Mouse (Mus musculus): ENCODE data around the gene Il3. TPM values are rescaled to one million over a fixed set of nuclear protein-coding genes. Genes with fewer than 3 reads are reported as not detected.
"Not testable (repeated sequence)": the region's sequence is repeated elsewhere in the genome, so short reads cannot be mapped to it uniquely, and the experiment has no call there.

Gene Il3
- polyA plus RNA-seq, 1 experiment from 2014 or later: not detected

DNA sequence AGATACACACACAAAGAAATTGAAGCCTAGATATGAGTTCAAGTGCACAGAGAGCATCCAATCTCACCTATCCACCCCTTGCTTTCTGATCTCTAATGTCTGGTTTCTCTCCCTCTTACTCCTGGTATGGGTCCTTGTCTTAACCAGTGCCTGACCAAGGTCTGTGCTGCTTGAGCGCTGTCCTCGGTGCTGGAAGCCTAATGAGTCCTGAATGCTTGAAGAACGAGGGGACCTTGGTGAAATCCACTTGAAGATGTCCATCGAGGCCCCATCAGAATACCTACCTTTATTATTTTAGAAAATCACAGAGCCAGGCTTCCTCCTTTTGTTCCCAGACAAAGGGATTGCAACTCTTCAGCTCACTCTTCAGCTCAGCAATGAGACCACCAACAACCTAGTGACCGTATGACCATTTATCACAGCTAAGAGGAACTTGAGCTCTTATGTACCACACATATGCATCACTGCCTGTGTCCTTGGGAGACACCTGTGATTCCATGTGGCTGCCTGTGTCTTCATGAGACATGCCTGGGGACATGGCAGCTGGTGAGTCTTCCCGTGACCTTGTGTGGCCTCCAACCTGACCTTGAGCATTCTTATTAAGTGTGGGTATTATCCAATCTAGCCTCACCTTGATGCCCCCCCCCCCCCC is 36.1 kb upstream of the Il3 start:
- WGBS: 23% methylated on average over 6 of the region's 6 CpGs
- no peak for ATAC-seq

DNA sequence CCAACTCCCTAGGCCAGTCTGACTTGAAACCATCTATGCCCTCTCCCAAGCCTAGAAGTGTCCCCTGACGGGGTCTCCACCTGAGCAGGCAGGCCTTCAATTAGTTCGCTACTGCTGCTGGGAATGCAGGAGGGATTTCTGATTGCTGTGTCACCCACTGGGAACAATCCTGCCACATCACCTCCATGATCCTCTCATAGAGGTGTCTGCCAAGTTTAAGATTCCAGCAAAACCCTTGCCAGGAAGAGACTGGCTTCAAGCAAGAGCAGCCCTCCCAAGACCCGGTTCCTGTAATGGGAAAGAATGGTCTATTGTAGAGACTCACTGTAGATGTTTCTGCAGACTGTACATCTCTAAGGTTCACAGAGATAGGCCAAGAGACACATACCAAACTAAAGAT is 35.5 kb upstream of the Il3 start:
- Histone ChIP-seq H3K27ac (no peak overlapping the region), H3K4me1 (replicated peaks) (peaks cover 4% of the 10 kb centered on the region), H3K4me3 (replicated peaks) (no peak overlapping the region), H3K9me3 (no peaks in the 10 kb centered on the region; the same call in 1 of the 2 replicates), H3K36me3 (no peaks in the 10 kb centered on the region), H3K4me2 (replicated peaks) (no peak overlapping the region), H3K27me3 (replicated peaks) (peaks cover 8% of the 10 kb centered on the region; the same call in 1 of the 2 replicates), H3K9ac (no peak overlapping the region)
- ATAC-seq: no peak
- 91% methylated on average over 3 of the region's 3 CpGs for WGBS

More for the DNA sequence above, 36.1 kb upstream of the Il3 start:
- Histone ChIP-seq H3K4me2 (replicated peaks) (no peak overlapping the region; the same call in 1 of the 2 replicates), H3K4me3 (replicated peaks) (no peak overlapping the region), H3K9me3 (no peaks in the 10 kb centered on the region; the same call in 1 of the 2 replicates), H3K27ac (no peak overlapping the region), H3K27me3 (replicated peaks) (peaks cover 8% of the 10 kb centered on the region; the same call in 1 of the 2 replicates), H3K36me3 (no peaks in the 10 kb centered on the region), H3K4me1 (replicated peaks) (peaks cover 4% of the 10 kb centered on the region), H3K9ac (no peak overlapping the region)

GRCm38 (mm10) chr11:54301994-54302393 is 34.9 kb upstream of the Il3 start:
- Histone ChIP-seq H3K9ac (no peak overlapping the region), H3K9me3 (no peaks in the 10 kb centered on the region; the same call in 1 of the 2 replicates), H3K27ac (no peak overlapping the region), H3K36me3 (no peaks in the 10 kb centered on the region), H3K4me3 (replicated peaks) (no peak overlapping the region), H3K4me2 (replicated peaks) (no peak overlapping the region), H3K27me3 (replicated peaks) (peaks cover 8% of the 10 kb centered on the region; the same call in 1 of the 2 replicates), H3K4me1 (replicated peaks) (peaks cover 4% of the 10 kb centered on the region)
- ATAC-seq: no peak
- WGBS: 86% methylated on average over 8 of the region's 8 CpGs

DNA sequence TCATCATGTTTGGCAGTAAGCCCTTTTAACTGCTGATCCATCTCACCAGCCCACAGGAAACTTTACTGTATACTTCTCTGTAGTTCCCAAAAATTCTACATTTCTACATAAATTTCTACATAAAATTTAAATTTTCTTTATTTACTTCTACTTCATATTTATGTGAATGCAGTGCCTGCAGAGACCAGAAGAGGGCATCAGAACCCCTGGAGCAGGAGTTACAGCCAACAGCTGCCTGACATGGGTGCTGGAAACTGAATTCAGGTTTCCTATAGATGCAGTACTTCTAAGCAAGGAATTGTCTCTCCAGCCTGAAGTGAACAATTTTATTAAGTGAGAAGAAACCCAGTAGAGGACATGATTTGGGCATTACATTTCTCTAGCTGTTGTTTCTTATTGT is 31.7 kb upstream of the Il3 start:
- Histone ChIP-seq H3K27ac (no peak overlapping the region), H3K4me3 (replicated peaks) (no peak overlapping the region), H3K4me2 (replicated peaks) (no peak overlapping the region), H3K4me1 (replicated peaks) (no peaks in the 10 kb centered on the region; the same call in 1 of the 2 replicates), H3K36me3 (no peaks in the 10 kb centered on the region), H3K9me3 (no peaks in the 10 kb centered on the region; the same call in 1 of the 2 replicates), H3K9ac (no peak overlapping the region), H3K27me3 (replicated peaks) (no peaks in the 10 kb centered on the region)
- ATAC-seq: no peak

- H3K4me1 ChIP-seq (replicated peaks); H3K4me3 ChIP-seq (replicated peaks); ATAC-seq; H3K27me3 ChIP-seq (replicated peaks); H3K36me3 ChIP-seq; H3K27ac ChIP-seq; H3K9ac ChIP-seq; H3K9me3 ChIP-seq; H3K4me2 ChIP-seq (replicated peaks): not testable (repeated sequence)
- 93% methylated on average over 2 of the region's 2 CpGs for WGBS
Observed at GRCm38 (mm10) chr11:54297471-54297870, 30.4 kb upstream of the Il3 start.

DNA sequence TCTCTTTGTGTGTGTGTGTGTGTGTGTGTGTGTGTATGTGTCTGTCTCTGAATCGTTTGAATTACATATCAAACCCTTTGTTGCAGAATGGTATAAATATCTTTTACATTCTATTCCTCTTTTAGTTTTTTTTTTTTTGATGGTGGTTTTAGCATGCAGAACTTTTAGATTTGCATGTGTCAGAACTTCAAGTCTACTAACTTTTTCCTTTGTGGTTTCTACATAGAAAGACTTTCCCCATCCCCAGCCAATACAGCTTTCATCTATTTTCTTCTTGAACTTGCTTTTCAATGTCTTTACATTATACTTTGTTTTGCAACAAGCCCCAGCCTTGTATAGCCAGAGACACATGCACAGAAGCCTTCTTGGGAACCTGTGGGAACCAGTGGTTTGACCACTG is 29.7 kb upstream of the Il3 start:
- no peak overlapping the region for H3K4me2 ChIP-seq (replicated peaks)

GRCm38 (mm10) chr11:54295971-54296370 is 28.9 kb upstream of the Il3 start:
- Histone ChIP-seq H3K27ac (no peak overlapping the region), H3K9me3 (no peaks in the 10 kb centered on the region; the same call in 1 of the 2 replicates), H3K27me3 (replicated peaks) (no peaks in the 10 kb centered on the region), H3K9ac (no peak overlapping the region), H3K4me2 (replicated peaks) (no peak overlapping the region), H3K36me3 (no peaks in the 10 kb centered on the region), H3K4me1 (replicated peaks) (no peaks in the 10 kb centered on the region), H3K4me3 (replicated peaks) (no peak overlapping the region)
- ATAC-seq: no peak
- WGBS: 75% methylated on average over 4 of the region's 4 CpGs

More for the DNA sequence above, 29.7 kb upstream of the Il3 start:
- H3K27ac ChIP-seq: no peak overlapping the region
- no peaks in the 10 kb centered on the region for H3K36me3 ChIP-seq
- no peaks in the 10 kb centered on the region for H3K27me3 ChIP-seq (replicated peaks)
- no peak overlapping the region for H3K4me3 ChIP-seq (replicated peaks)
- H3K9me3 ChIP-seq: no peaks in the 10 kb centered on the region; the same call in 1 of the 2 replicates
- no peaks in the 10 kb centered on the region for H3K4me1 ChIP-seq (replicated peaks)
- 100% methylated on average over 1 of the region's 1 CpGs for WGBS
- ATAC-seq: no peak
- no peak overlapping the region for H3K9ac ChIP-seq

DNA sequence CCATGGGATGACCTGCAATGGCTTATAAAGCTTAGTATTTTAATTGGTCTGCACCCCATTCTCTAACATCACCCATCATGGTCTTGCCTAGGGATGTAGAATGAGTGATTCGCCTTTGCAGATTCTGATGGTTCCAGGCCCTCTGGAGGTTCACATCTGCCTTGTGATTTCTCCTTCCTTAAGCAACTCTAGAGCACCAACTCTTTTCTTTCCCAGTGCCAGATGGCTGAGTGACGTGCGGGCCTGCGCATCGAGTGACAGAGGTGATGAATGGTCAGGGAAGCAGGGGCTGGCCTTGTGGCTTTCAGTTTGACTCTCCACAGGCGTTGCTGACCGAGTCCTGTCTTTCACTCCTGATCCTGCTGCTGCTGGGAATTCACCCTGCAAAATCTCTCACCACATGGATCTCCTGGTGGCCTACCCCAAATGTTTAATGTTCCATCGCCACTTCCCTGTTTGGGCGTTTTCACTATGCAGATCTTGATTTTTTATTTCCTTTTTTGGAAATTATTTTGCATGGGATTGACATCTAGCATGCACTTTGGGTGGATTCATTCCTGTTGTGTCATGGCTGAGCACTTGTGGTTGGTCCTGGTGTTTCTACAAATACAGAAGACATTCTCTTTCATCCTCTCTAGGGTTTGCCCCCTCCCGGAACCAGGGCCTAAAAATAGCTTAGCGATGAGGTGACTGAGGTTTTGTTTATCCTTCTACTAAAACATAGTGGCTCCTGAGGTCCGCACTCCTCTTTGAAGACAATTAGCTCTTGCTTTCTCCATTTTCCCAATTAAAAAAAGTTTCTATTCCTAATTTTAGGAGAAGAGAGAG is 27.1 kb upstream of the Il3 start:
- no peak overlapping the region for H3K4me3 ChIP-seq (replicated peaks)
- H3K9me3 ChIP-seq: no peaks in the 10 kb centered on the region; the same call in 1 of the 2 replicates
- no peak for ATAC-seq

DNA sequence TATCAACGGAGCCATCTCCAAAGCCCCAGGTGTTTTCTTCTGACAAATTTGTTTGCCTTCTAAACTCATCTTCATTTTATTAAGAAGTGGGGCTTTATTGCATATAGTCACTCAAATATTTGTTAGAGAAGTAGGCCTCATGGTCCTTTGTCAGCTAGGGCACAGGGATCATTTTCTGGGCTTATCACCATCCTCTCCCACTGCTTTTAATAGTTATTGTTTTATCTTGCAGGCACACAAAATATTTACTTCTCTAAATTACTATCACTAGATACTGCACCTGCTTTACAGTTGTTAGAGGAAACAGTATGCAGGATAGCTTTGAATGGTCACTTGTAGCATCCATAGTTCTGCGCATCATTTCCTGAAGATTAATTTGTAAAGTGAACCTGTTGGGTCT is 25.1 kb upstream of the Il3 start:
- no peak for ATAC-seq
- WGBS: 72% methylated on average over 2 of the region's 2 CpGs

More for the DNA sequence above, 27.1 kb upstream of the Il3 start:
- no peaks in the 10 kb centered on the region for H3K4me1 ChIP-seq (replicated peaks)
- H3K4me2 ChIP-seq (replicated peaks): no peak overlapping the region
- no peaks in the 10 kb centered on the region for H3K27me3 ChIP-seq (replicated peaks)
- WGBS: 52% methylated on average over 12 of the region's 12 CpGs
- no peak overlapping the region for H3K9ac ChIP-seq
- H3K27ac ChIP-seq: no peak overlapping the region
- no peaks in the 10 kb centered on the region for H3K36me3 ChIP-seq

GRCm38 (mm10) chr11:54287821-54288453 is 20.9 kb upstream of the Il3 start:
- ATAC-seq: no peak
- no peaks in the 10 kb centered on the region for H3K9me3 ChIP-seq
- no peak overlapping the region for H3K27ac ChIP-seq
- H3K9ac ChIP-seq: no peak overlapping the region
- H3K4me3 ChIP-seq (replicated peaks): no peak overlapping the region
- H3K4me1 ChIP-seq (replicated peaks): no peaks in the 10 kb centered on the region
- H3K36me3 ChIP-seq: no peaks in the 10 kb centered on the region
- H3K4me2 ChIP-seq (replicated peaks): no peak overlapping the region
- no peaks in the 10 kb centered on the region for H3K27me3 ChIP-seq (replicated peaks)
- 81% methylated on average over 8 of the region's 8 CpGs for WGBS

More for the DNA sequence above, 25.1 kb upstream of the Il3 start:
- Histone ChIP-seq H3K4me2 (replicated peaks) (no peak overlapping the region), H3K36me3 (no peaks in the 10 kb centered on the region), H3K27ac (no peak overlapping the region), H3K9me3 (no peaks in the 10 kb centered on the region), H3K9ac (no peak overlapping the region), H3K4me3 (replicated peaks) (no peak overlapping the region), H3K4me1 (replicated peaks) (no peaks in the 10 kb centered on the region), H3K27me3 (replicated peaks) (no peaks in the 10 kb centered on the region)

DNA sequence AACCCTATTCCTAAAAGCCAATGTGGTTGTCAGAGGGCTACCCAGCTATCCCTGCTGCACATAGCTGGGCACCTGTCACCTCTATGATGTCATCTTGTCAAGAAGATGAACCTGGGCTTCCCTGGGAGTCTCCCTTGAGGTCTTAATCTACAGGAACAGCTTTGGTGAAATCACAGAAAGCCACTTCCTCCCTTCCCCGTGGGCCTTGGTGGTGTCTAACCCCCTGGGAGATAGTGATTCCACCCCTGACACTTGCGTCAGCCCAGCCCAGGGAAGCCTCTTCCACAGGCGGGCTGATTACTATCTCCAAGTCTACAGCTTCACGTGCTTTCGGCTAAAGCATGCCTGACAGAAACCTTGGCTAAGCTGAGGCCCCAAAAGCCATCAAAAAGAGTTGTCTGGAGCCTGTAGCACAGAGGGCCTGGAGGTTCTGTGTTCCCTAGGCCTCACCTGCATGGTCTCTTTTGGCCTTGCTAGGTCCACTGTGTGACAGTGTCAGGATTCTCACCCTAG is 4.4 kb upstream of the Il3 start:
- H3K27ac ChIP-seq: no peak overlapping the region
- H3K9me3 ChIP-seq: no peaks in the 10 kb centered on the region
- no peaks in the 10 kb centered on the region for H3K27me3 ChIP-seq (replicated peaks)
- H3K4me2 ChIP-seq (replicated peaks): no peak overlapping the region
- no peaks in the 10 kb centered on the region for H3K36me3 ChIP-seq
- no peaks in the 10 kb centered on the region for H3K4me1 ChIP-seq (replicated peaks)
- H3K4me3 ChIP-seq (replicated peaks): no peak overlapping the region
- H3K9ac ChIP-seq: no peak overlapping the region
- no peak for ATAC-seq
- WGBS: 68% methylated on average over 5 of the region's 5 CpGs
